Mouse (Mus musculus): ENCODE measurements around the gene Izumo4.

DNA sequence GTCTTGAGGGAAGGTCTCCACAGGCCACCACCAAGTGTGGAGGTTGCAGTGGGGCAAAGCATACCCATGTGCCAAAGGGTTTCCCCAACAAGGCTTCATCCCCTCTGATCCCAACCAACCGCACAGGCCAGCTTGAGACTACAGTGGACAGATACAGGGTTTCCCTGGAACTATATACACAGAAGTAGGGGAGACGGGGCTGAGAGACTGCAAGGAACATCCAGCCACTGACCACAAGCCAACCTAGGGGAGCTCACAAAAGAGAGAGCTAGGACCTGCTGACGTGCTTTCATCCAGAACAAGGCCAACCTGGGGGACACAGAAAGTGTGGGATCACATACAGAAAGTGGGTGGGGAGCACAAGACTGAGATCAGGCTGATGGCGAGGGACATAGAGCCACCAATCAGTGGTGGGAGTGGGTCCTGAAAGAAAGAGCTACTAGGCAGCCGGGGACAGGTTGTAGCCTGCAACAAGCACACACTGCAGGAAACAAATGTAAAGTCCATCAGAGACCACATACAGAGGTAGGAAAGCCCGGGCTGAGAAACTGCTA is 27.1 kb upstream of the Izumo4 start:
- no peak for TF ChIP-seq POLR2A (IDR thresholded peaks at IDR 0.05; ENCODE audit: borderline replicate concordance, low read depth, low read length)
- TF ChIP-seq CTCF (IDR thresholded peaks at IDR 0.05; ENCODE audit: low read depth, low read length): no peak

Measured in bone marrow macrophage, adult 2 months (primary cell).